Mouse (Mus musculus): ENCODE data around the gene Rdh14. TPM values are rescaled to one million over a fixed set of nuclear protein-coding genes. Genes with fewer than 3 reads are reported as not detected.

Gene Rdh14
- polyA plus RNA-seq, 1 experiment from 2014 or later: 41.0 TPM

GRCm38 (mm10) chr12:10422347-10422746 lies 31.8 kb downstream of the Rdh14 start:
- Histone ChIP-seq H3K4me1 (ENCODE audit: control insufficient read depth, insufficient read depth, low read length) (no peaks in the 10 kb centered on the region), H3K27me3 (ENCODE audit: control insufficient read depth, insufficient read depth, low read length) (no peaks in the 10 kb centered on the region), H3K4me2 (ENCODE audit: low read length) (no peak overlapping the region), H3K27ac (replicated peaks; ENCODE audit: low read depth, low read length) (no peak overlapping the region), H3K4me3 (replicated peaks; ENCODE audit: low read depth, low read length) (no peak overlapping the region), H3K9ac (replicated peaks; ENCODE audit: low read length) (no peak overlapping the region), H3K9me3 (ENCODE audit: control insufficient read depth, low read length) (no peaks in the 10 kb centered on the region), H3K36me3 (ENCODE audit: control insufficient read depth, insufficient read depth, low read length) (no peaks in the 10 kb centered on the region)
- 92% methylated on average over 3 of the region's 3 CpGs for WGBS
- no peak for DNase-seq
- no peak for ATAC-seq (ENCODE audit: low FRiP score, low TSS enrichment)

- no peak overlapping the region for H3K9ac ChIP-seq (replicated peaks; ENCODE audit: low read length)
- ATAC-seq (ENCODE audit: low FRiP score, low TSS enrichment) (no peak), DNase-seq (no peak)
- H3K27me3 ChIP-seq (ENCODE audit: control insufficient read depth, insufficient read depth, low read length): no peaks in the 10 kb centered on the region
- H3K4me1 ChIP-seq (ENCODE audit: control insufficient read depth, insufficient read depth, low read length): no peaks in the 10 kb centered on the region
- H3K36me3 ChIP-seq (ENCODE audit: control insufficient read depth, insufficient read depth, low read length): no peaks in the 10 kb centered on the region
- no peak overlapping the region for H3K27ac ChIP-seq (replicated peaks; ENCODE audit: low read depth, low read length)
- H3K9me3 ChIP-seq (ENCODE audit: control insufficient read depth, low read length): no peaks in the 10 kb centered on the region
- no peak overlapping the region for H3K4me2 ChIP-seq (ENCODE audit: low read length)
- H3K4me3 ChIP-seq (replicated peaks; ENCODE audit: low read depth, low read length): no peak overlapping the region
- 63% methylated on average over 9 of the region's 9 CpGs for WGBS
These were observed 35.7 kb downstream of the Rdh14 start for GRCm38 (mm10) chr12:10425982-10426863.

GRCm38 (mm10) chr12:10430999-10431398 lies 40.4 kb downstream of the Rdh14 start:
- H3K27ac ChIP-seq (replicated peaks; ENCODE audit: low read depth, low read length): no peak overlapping the region
- H3K9ac ChIP-seq (replicated peaks; ENCODE audit: low read length): no peak overlapping the region
- no peak overlapping the region for H3K4me3 ChIP-seq (replicated peaks; ENCODE audit: low read depth, low read length)
- no peaks in the 10 kb centered on the region for H3K36me3 ChIP-seq (ENCODE audit: control insufficient read depth, insufficient read depth, low read length)
- no peak for DNase-seq
- H3K4me2 ChIP-seq (ENCODE audit: low read length): no peak overlapping the region
- no peaks in the 10 kb centered on the region for H3K4me1 ChIP-seq (ENCODE audit: control insufficient read depth, insufficient read depth, low read length)
- no peak for ATAC-seq (ENCODE audit: low FRiP score, low TSS enrichment)
- 97% methylated on average over 1 of the region's 1 CpGs for WGBS
- H3K27me3 ChIP-seq (ENCODE audit: control insufficient read depth, insufficient read depth, low read length): no peaks in the 10 kb centered on the region
- no peaks in the 10 kb centered on the region for H3K9me3 ChIP-seq (ENCODE audit: control insufficient read depth, low read length)

GRCm38 (mm10) chr12:10438054-10439001 lies 47.8 kb downstream of the Rdh14 start:
- H3K27me3 ChIP-seq (ENCODE audit: control insufficient read depth, insufficient read depth, low read length): 0 out of 2 replicates have a peak, but pooled peaks cover 6% of the 10 kb centered on the region
- H3K9me3 ChIP-seq (ENCODE audit: control insufficient read depth, low read length): no peaks in the 10 kb centered on the region
- no peaks in the 10 kb centered on the region for H3K4me1 ChIP-seq (ENCODE audit: control insufficient read depth, insufficient read depth, low read length)
- no peaks in the 10 kb centered on the region for H3K36me3 ChIP-seq (ENCODE audit: control insufficient read depth, insufficient read depth, low read length)
- no peak overlapping the region for H3K27ac ChIP-seq (replicated peaks; ENCODE audit: low read depth, low read length)
- H3K9ac ChIP-seq (replicated peaks; ENCODE audit: low read length): no peak overlapping the region
- WGBS: 27% methylated on average over 15 of the region's 15 CpGs
- DNase-seq: peak; percentile 91
- peak; percentile 69; the same call in 1 of the 2 replicates for ATAC-seq (ENCODE audit: low FRiP score, low TSS enrichment)
- no peak overlapping the region for H3K4me2 ChIP-seq (ENCODE audit: low read length)
- no peak overlapping the region for H3K4me3 ChIP-seq (replicated peaks; ENCODE audit: low read depth, low read length)

GRCm38 (mm10) chr12:10439483-10440235 lies 49.1 kb downstream of the Rdh14 start:
- Histone ChIP-seq H3K9ac (replicated peaks; ENCODE audit: low read length) (no peak overlapping the region), H3K4me3 (replicated peaks; ENCODE audit: low read depth, low read length) (no peak overlapping the region), H3K27ac (replicated peaks; ENCODE audit: low read depth, low read length) (no peak overlapping the region), H3K4me1 (ENCODE audit: control insufficient read depth, insufficient read depth, low read length) (no peaks in the 10 kb centered on the region), H3K36me3 (ENCODE audit: control insufficient read depth, insufficient read depth, low read length) (no peaks in the 10 kb centered on the region), H3K4me2 (ENCODE audit: low read length) (no peak overlapping the region), H3K27me3 (ENCODE audit: control insufficient read depth, insufficient read depth, low read length) (0 out of 2 replicates have a peak, but pooled peaks cover 6% of the 10 kb centered on the region), H3K9me3 (ENCODE audit: control insufficient read depth, low read length) (no peaks in the 10 kb centered on the region)
- ATAC-seq (ENCODE audit: low FRiP score, low TSS enrichment) (no peak), DNase-seq (peak; percentile 9)
- WGBS: 7% methylated on average over 14 of the region's 14 CpGs

Other genes with a start within 250 kb of the Rdh14 start
- not detected in 2 replicates for gene Nt5c1b, start 20.8 kb upstream of the Rdh14 start, polyA plus RNA-seq (2014; fragmentation: Nextera tagmentation; extraction: Ambion mirVana)

Data from midbrain, embryonic 14.5 days (tissue).